Mouse (Mus musculus) hindbrain, embryonic 12.5 days (tissue): ENCODE measurements at regions not wholly inside any gene's neighbourhood (a gene's known extent, or its start where the extent isn't known, plus 50 kb on each side); places are given as distances from the start of the nearest gene placed in this dataset.

Experiments
- microRNA counts: library from miRNA; unstranded; fragments of <30 nt; microRNA quantifications from one replicate; lab custom pipeline; 2017
- microRNA-seq: library from miRNA; unstranded; fragments of <30 nt; microRNA quantifications from one replicate; pipeline ENCODE4, GENCODE M21; 2017

MicroRNA genes in the stretch of these regions (microRNA counts, 519-probe panel; counts per million panel counts)
- microRNA mmu-miR-205 (lab: Ali Mortazavi, UCI) = 4,855 counts per million, percentile 90 among the panel's probes with 10 or more counts

Small RNA genes lying in the stretch of these regions (microRNA-seq; reads per million reads assigned to microRNA genes)
- 1,561 reads per million, percentile 79 among the genes with 10 or more reads in this experiment for gene Mir205
